Mouse (Mus musculus) right cerebral cortex, adult 18-20 months (tissue): ENCODE data around the gene Fam162b.

Experiments used
- DNase-seq: peaks from one replicate; pipeline ENCODE4 v3.0.0; 2022; ENCODE audit warnings: mixed read lengths

Gene Fam162b

GRCm38 (mm10) chr10:51590139-51590574, at the start of gene Fam162b:
Fam162b (minus strand) TSS chr10:51590517.
- no peak for DNase-seq

GRCm38 (mm10) chr10:51631411-51632136, 41.3 kb upstream of the Fam162b start, which contains the start of gene Gprc6a:
Gprc6a (minus strand) TSS chr10:51631461.
- no peak for DNase-seq

- no peak for DNase-seq
Observed at GRCm38 (mm10) chr10:51621193-51621592, 30.9 kb upstream of the Fam162b start.

- DNase-seq = no peak
Observed at GRCm38 (mm10) chr10:51620126-51620525, 29.8 kb upstream of the Fam162b start.

GRCm38 (mm10) chr10:51618538-51618937, 28.2 kb upstream of the Fam162b start:
- no peak for DNase-seq

DNA sequence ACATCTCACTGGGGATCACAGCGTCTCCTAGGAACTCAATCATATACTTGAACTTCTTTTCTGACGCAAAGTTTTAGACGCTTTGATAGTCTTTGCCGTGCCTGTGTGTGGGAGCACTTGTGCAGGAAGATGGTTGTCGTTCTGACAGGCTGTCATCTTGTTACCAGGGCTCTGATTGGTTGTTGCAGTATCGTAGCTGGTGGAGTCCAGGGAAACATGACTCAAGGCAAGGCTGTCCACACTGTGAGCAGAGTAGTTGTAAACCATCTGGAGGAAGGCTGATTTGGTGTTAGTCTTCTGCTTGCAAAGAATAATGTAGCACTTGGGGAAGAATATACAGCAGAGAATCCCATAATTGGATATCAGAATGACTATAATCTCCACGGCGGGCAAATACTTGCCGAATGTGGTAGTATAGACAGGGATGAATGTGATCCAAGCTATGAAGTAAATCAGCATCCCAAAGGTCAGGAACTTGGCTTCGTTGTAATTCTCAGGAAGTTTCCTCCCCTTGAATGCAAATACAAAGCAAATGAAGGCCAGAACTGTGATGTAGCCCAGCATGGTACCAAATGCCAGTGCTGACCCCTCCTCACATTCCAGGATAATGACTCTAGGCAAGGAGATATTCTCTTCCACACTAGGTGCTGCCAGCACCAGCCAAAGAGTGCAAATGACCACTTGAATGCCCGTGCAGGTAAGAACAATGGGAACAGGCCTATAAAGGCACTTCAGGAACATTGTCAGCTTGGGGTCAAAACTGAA, 24.7 kb upstream of the Fam162b start:
- DNase-seq = no peak

GRCm38 (mm10) chr10:51613421-51613820, 23.1 kb upstream of the Fam162b start:
- DNase-seq = no peak

GRCm38 (mm10) chr10:51611969-51612682, 21.8 kb upstream of the Fam162b start:
- DNase-seq = no peak

DNA sequence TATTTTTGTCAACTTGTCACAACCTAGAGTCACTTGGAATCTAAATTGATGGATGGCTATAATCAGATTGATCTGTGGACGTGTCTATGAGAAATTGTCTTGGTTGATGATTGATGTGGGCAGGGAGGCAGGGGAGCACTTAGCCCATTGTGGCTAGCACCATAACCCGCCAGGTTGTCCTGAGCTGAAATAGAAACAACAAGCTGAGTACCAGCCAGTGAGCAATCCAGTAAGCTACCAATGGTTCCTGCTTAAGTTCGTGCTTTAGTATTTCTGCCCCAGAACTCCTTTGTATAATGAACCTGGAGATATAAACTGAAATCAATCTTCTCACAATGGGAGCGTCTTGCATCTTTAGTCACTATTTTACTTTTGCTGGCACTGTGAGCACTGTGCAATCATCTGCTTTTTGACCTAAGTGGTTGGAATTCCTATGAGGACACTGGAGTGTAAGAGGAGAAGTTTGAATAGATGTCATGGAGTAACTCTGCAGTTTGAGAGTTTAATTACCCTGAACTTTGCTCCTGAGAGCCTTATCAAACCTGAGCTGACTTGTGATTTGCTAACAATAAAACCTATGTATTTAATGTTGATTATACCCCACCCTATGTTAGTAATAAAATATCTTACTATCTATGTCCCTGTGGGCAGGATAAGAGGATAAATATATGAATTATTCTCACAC, 19.6 kb upstream of the Fam162b start:
- DNase-seq = no peak

- DNase-seq = no peak
Observed at GRCm38 (mm10) chr10:51596928-51597635, 6.8 kb upstream of the Fam162b start.

DNA sequence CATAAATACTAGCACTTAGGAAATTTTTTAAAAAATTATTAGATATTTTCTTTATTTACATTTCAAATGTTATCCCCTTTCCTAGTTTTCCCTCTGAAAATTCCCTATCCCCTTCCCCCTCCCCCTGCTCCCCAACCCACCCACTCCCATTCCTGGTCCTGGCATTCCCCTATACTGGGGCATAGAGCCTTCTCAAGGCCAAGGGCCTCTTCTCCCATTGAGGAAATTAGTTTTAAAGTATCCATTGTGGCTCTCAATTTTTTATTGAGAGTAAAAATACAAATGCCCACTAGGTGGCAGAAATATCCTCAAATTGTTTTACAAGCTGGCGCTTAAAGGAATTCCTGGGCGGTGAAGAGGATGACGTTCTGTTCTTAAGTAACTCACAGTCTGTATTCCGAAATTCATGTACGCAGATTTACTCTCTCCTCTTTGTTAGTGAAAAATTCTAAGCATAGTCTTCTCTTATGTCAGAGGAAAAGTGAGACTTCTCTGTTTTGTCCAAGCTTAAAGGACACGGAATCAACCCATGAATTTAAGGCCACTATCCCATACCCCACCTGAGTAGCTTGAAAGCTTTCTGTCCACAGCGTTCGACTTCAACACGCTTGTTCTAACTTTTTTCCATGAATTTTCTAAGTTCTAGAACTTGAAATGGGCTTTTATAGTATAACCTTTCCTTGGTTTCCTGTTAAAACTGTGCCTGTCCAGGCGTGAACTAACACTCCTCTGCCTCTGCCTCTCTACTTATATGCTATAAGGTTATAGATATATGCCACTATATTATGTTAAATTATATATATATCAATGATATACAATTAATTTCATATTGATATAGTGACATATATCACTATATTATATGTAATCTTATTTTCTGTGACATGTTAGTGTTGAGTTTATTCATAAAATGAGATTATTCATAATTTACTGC, 4.9 kb upstream of the Fam162b start:
- no peak for DNase-seq

DNA sequence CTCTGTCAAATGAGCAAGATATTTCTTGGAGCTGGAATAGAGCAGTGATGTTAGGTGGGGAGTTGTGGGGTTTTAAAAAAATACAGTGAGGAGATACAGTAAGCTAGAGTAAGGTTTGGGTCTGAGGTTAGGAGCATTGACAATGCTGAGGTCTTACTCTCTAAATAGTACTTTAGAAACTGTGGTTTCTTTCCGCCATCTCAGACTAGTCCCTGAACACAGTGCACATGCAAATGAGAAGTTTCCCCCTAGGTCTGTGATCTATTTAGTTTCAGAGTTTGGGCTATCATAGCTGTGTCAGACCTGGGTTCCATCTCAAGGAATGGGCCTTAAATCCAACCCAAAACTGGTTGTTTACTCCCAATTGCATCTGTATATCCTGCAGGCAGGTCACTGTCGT, 1.3 kb upstream of the Fam162b start:
- DNase-seq = no peak

DNA sequence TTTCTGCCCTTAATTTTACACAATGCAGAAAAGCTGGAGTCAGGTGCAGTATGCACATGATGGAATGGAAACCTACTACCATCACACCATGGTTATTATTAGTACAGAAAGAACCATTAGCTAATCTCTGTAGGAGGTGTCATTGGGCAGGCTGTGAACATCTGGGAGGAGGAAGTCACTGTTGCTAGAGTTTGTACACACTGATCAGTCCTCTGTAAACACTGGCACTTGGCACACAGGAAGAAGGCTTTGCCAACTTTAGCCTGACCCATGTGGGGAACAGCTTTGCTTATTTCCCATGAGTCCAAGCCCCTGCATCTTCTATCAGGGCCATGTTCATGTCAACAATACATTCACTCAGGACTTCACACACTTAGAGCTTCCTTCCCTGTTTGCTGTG, 5.4 kb downstream of the Fam162b start:
- no peak for DNase-seq

DNA sequence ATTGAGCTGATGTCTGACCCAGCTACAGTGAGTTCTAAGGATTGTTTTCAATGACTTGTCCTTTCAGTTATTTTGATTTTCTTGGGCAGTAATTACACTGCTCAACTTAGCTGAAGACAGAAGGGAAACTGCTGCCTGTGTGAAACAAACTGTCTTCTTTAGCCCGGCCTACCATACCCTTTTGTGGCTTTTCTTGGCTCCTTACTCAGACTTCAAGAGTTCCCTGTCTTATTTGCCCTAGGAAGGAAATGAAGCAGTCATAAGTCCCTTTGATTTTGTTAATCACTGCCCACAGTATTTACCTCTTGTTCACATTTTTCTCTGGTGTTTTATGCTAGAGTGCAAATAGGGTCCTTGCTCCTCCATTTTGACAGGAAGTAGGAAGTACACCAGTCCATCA, 5.9 kb downstream of the Fam162b start:
- DNase-seq = no peak

DNA sequence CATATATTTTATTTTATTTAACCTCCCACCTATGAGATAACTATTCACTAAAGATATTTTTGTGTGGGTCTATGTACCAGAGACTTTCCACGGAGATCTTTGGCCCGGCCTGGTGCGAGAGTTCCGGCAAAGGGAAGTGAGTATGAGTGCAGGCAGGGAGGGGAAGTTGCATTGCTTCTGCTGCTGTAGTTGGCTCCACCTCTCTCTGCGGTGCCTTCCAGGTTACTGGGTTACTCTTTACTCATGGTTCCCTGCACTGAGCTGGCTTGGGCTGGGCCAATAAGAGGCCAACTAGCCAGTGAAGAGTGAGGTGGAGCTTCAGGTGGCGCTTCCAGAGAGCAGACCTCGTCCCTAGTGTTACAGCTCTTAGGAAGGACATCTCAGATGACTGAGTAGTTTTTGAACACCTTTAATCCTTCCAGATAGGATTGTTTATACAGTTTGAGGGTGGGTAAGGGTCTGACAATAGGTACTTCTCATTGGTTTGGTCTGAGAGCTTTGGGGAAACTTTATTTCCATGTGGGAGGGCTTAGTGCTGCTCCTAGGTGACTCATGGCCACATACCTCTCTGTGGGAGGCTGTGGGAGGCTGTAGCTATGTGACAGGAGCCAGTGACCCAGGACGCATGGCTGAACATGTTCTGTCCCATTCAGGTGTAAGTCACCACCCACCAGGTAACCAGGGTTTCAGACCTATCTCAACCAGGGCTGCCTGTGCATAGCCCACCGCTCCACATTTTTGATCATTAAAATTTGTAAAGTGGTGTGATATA, 18.9 kb downstream of the Fam162b start:
- no peak for DNase-seq

- DNase-seq = no peak
Observed at GRCm38 (mm10) chr10:51556005-51556404, 34.3 kb downstream of the Fam162b start.

DNA sequence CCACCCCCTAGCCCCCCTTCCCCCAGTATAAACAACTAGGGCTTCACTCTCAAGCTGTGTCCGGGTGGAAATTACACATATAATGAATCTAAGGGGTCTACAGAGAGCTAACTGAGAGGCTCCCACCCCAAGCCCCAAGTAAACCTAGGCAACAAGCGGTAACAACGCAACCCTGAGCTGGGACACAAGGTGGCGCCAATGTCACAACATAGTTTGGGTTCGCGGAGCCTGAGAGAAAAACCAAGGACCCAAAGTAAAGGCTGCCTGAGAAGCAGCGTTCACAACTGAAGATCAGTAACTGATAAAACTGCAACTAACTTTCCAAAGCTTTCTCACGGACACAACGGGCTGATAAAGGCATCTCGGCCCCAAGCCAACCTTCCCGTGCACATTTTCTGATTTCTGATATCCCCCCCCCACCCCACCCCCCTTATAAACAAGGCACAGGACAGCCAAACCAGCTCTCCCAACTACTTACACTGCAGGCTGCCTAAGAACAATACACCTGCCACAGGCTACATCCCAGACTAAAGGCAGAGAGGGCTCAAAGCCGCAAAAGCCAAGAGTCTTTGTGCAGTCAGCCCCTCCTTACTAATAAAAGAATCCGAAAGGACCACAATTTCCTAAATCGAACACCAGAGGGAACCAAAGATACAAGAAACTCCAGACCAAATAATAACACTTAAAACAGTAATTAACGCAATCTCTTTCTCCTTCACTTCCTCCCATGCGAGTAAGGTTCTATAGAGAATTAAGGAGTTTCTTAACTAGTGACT, 36.8 kb downstream of the Fam162b start:
- DNase-seq = peak; percentile 61
